Mouse (Mus musculus): ENCODE data around the gene Rag1.

DNA sequence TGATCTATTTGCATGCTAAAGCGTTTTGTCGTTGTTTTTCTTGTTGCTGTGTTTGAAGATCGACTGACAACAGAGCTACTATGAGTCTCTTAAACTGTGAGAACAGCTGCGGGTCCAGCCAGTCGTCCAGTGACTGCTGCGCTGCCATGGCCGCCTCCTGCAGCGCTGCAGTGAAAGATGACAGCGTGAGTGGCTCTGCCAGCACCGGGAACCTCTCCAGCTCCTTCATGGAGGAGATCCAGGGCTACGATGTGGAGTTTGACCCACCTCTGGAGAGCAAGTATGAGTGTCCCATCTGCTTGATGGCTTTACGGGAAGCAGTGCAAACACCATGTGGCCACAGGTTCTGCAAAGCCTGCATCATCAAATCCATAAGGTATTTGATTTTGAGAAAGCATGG lies 35.1 kb upstream of the Rag1 start:
- TF ChIP-seq CTCF (IDR thresholded peaks at IDR 0.05; ENCODE audit: low read depth, low read length) (no peak), POLR2AphosphoS5 (IDR thresholded peaks at IDR 0.05; ENCODE audit: insufficient replicate concordance, low read depth, low read length) (no peak)

Measured in G1E (cell line).